Mouse (Mus musculus) left cerebral cortex, adult 18-20 months (tissue): ENCODE measurements around the gene Gm21836. TPM values are rescaled to one million over a fixed set of nuclear protein-coding genes. Genes with fewer than 3 reads are reported as not detected.
A peak's percentile ranks its signal among the peaks of the same experiment; 100 is the strongest.
"Not testable (repeated sequence)": the region's sequence is repeated elsewhere in the genome, so short reads cannot be mapped to it uniquely, and the experiment has no call there.

ENCODE experiments used
- DNase-seq, 2 experiments: peaks; one replicate each; pipeline ENCODE4 v3.0.0; 2021 to 2022; ENCODE audit warnings: low spot score in 2 of 2, mixed read lengths in 1 of 2
- long read RNA-seq, 2 experiments: library from polyadenylated mRNA; stranded (forward); transcript quantifications; one replicate each; pipeline ENCODE4 v2.0.0; 2021
- total RNA-seq, 2 experiments: library from RNA; stranded (reverse); gene quantifications; 2 replicates each; pipeline ENCODE4 v1.2.3; 2021

Gm21836 gene
- total RNA-seq, result not detected
- long read RNA-seq, experiment 1, result 0 reads
- long read RNA-seq, experiment 2, result 0 reads

DNA sequence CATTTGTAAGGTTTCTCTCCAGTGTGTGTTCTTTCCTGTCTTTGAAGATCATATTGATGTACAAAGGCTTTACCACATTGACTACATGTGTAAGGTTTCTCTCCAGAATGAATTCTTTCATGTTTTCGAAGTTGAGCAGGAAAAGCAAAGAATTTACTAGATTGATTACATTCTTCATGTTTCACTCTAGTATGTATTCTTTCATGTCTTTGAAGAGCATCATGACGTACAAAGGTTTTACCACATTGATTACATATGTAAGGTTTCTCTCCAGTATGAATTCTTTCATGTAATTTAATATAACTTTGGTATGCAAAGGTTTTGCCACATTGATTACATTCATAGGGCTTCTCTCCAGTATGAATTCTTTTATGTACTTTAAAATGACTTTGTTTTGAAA lies at the start of gene Gm21836:
Gene Gm21836 (minus strand): TSS at position 101 of the 400 bp plus-strand sequence.
- not testable (repeated sequence) for DNase-seq

DNA sequence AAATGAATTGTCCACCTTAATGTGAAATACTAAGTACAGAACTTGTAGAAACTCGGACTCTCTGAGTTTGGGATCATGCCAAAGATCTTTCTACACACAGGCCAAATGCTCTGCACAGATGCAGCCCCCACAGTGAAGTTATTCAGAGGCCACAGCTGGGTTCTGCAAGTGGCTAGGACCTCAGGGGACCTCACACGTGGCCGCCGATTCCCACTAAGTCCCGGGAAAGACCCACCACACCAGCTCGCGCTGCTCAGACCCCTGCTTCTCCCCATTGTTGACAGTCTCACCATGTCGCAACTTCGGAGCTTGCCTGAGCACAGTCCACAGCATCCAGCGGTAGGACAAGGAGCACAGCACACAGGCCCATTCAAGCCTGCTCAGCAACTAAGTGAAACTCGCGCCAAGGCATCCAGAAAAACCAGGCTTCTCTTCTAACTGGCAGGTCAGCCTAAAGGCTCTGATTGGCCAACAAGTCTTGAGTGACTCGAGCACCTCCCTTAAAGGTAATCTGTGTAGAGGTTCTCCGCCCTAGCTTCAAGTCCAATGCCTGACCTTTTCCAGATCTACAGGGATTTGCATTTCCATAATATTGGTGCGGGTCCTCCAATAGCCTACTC lies 13.1 kb downstream of the Gm21836 start:
- not testable (repeated sequence) for DNase-seq

DNA sequence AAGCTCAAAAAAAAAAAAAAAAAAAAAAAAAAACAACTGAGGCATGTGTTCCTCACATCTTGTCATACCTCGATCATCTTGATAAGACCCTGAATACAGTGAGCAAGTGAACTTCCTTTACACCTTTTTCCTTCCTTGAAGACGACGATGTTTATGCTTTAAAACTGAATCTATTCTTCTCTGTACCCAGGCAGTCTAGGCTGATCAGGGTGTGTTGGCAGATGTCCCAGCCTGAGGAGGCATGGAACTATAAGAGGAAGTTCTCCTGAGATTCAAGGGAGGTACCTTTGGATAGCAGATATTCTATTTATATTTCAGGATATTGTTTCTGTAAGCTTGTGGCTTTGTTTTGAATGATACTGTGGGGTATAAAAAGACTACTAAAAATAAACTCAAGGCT lies 15.5 kb downstream of the Gm21836 start:
- DNase-seq, result peak; percentile 12 to 29

DNA sequence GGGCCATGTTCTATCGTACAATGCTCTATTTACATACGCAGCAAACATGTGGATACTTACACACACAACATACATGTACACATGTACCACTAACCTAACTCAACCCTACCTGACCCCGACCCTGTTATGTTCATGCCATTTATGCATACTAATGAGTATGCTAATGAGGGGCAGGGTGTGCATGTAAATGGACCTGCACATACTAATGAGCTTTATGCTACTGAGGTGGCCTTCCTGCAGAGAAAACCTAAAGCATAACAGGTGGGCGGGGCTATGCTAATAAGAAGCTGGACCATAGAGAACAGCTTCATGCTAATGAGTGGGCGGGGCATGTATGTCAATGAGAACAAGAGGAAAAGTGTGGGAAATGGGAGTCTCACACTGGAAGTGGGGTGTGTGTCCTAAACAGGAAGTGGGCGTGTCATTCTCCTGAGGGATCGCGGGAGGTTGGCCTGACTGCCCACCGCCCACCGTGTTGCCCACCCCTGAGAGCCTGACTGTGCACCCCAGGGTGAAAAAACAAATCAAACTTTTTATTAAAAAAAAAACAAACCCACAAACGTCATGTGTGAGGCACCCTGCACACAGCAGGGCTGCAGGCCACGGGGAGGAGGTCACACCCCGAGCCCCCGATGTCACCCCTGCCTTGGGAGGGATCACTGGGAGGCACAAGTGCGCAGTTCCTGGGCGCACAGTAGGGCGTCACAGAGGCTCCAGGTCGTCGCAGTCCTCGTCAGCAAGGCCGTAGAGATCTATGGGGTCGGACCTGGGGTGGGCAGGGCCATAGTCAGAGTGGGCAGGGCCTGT lies 17.3 kb downstream of the Gm21836 start, which contains the start of gene Ppp2r3d:
Gene Ppp2r3d (minus strand): TSS at position 803 of the 807 bp plus-strand sequence.
- no peak for DNase-seq

DNA sequence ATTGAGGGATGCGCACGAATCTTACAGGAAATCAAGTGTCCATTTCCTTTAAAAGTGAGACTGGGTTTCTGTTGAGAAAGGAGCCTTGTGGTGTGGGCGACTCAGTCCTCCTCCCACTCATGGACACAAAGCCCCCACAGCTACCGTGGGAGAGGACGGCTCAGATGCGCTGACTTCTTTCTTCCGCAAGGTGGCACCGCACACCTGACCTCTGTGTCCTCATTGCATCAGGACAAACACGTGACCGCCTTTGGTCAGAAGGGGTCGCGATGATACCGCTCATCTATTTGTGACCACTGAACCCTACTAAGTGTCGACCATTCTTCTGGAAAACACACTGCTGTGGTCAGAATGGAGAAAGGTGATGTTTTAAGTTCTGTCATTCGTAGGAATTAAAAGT lies 17.9 kb downstream of the Gm21836 start:
- DNase-seq, result no peak

DNA sequence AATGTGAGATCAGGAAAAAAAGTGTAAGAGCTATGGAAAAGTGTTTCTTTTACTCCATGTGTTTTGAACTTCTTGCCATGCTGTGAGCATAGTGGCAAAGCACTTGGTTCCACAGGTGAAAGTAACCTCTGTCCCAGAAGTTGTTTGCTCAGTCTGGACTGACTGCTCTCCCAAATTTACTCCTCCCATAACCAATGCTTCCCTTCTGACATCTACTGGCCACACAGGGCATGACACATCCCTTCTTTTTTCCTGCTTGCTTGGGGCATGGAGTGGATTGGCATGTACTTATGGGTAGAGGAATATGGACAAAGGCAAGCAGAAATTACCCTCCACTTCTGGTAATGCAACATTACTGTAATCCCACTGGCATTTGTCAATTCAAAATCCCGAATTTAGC lies 37.0 kb downstream of the Gm21836 start:
- DNase-seq, result no peak

Other genes with a start within 250 kb of the Gm21836 start
- gene 2010315B03Rik, start 181.1 kb downstream of the Gm21836 start, total RNA-seq, result 10 to 100 TPM; 18.6 to 22.3 TPM
- 100 to 1,000 TPM in 1 of 2 experiments, 10 to 100 TPM in 1; 98.8 to 107 TPM for gene Ppp2r3d, start 16.9 kb downstream of the Gm21836 start, total RNA-seq